Mouse (Mus musculus): ENCODE measurements around the gene Dohh. TPM values are rescaled to one million over a fixed set of nuclear protein-coding genes. Genes with fewer than 3 reads are reported as not detected.

Dohh gene
- total RNA-seq, 2 experiments from 2014 or later: 73.7 to 74.3 TPM

DNA sequence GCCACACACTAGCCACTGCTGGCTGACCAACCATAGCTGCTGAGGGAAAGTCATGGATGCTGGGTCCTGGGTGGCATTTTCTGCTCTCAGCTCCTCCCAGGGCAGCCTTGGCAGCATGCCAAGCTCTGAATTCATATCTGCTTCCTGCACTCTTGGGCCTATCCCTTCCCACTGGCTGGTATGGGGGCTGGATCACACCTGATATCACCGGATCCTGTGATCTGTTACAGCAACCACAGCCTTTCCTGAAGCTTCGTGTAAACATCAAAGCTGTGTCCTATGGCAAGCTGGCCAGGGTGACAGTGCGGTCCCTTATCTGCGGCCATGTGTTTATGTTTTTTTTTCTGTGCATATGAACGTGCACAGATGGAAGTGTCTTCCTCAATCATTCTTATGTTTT is 2.2 kb upstream of the Dohh start:
- no peak for DNase-seq (ENCODE audit: low spot score in 2 of 2)

DNA sequence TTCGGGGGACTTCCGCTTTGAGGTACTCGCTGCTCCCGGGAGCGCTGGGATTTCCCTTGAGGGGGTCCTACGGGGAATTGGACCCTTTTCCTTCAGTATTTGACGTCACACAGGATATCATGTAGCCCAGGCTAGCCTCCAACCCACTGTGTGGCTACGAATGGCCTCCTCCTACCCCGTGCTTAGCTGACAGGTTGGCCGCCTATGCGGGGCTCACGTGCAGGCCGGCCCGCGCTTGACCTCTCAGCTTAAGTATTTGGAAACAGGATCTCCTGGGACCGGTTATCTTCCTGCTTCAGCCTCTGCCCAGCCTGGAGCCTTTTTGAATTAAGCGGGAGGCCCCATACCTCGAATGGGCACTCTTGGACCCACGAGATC is 366 bp downstream of the Dohh start:
- no peak for DNase-seq (ENCODE audit: low spot score in 2 of 2)

DNA sequence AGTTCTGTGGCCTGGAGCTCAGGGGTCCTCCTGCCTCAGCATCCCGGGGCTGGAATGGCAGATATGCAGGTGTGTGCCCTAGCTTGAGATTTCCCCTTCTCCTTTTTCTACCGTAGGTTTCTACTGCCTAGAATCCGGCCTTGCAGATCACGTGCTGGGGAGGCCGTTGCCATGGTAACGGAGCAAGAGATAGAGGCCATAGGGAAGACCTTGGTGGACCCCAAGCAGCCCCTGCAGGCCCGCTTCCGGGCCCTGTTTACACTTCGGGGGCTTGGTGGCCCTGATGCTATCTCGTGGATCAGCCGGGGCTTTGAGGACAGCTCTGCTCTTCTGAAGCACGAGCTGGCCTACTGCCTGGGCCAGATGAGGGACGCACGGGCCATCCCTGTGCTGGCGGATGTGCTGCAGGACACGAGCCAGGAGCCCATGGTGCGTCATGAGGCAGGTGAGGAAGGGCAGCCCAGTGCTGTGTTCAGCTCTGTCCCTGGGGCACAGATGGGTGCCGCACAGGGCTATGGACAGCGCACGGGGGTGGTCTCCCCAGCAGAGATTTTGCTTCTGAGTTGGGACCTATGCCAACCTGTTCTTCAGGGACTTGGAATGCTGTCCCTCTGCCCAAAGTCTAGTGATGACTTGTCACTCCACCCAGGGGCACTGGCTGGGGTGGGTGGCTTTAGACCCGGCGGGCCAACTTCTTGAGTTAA is 1.5 kb downstream of the Dohh start:
- no peak for DNase-seq (ENCODE audit: low spot score in 2 of 2)

DNA sequence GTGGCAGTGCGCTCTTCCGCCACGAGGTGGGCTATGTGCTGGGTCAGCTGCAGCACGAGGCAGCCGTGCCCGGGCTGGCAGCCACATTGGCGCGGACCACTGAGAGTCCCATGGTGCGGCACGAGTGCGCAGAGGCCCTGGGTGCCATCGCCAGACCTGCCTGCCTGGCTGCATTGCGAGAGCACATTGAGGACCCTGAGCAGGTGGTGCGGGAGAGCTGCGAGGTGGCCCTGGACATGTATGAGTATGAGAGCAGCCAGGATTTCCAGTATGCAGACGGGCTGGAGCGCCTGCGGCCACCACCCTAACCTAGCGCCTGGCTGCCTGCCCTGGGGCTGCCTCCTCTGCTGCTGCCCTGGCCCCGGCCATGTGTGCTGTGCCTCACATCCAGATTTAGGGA is 3.5 kb downstream of the Dohh start:
- no peak for DNase-seq (ENCODE audit: low spot score in 2 of 2)

DNA sequence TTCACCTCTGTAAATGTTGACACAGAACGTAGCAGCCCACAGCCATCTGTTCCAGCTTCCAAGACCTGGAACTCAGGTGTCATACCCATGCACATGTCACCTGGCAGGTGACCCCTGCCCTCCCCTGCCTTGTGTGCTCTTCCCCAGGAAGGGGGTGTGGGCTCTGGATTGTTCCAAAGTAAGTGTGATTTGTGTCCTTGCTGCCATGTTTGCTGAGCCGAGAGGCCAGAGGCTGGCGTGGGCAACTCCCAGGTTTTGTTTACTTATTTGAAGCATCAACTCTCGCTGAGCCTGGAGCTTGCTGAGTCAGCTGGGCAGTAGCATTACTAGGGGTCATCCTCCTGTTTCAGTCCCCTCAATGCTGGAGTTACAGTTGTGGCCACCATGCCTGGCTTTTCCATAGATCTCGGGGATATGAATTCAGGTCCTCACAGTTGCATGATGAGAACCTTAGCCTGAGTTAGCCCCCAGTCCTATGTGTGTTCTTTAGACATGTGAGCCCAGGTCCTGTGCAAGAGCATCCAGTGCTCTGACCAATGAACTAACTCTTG is 4.4 kb downstream of the Dohh start, which contains the start of gene Gm48552:
Gm48552 (plus strand) TSS at position 501 of the 551 bp plus-strand sequence.
- DNase-seq (ENCODE audit: low spot score in 2 of 2): no peak

DNA sequence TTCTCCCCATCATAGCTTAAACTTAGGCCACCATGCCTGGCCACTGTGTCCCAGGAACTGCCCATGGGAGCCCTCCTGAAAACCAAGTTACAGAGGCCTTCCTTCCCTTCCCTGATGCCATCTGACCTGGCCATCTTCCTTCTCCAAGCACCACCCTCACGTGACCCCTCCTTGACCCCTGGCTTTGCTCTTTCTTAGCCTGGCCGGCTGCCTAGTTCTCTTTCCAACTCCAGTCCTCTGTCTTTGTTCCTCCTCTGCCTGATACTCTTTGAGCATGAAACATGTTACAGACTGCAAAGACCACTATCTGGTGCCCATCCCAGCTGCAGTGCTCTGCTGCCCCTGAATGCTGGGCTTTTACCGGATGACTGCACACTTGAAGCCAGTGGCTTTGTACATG is 5.1 kb downstream of the Dohh start:
- DNase-seq (ENCODE audit: low spot score in 2 of 2): no peak

DNA sequence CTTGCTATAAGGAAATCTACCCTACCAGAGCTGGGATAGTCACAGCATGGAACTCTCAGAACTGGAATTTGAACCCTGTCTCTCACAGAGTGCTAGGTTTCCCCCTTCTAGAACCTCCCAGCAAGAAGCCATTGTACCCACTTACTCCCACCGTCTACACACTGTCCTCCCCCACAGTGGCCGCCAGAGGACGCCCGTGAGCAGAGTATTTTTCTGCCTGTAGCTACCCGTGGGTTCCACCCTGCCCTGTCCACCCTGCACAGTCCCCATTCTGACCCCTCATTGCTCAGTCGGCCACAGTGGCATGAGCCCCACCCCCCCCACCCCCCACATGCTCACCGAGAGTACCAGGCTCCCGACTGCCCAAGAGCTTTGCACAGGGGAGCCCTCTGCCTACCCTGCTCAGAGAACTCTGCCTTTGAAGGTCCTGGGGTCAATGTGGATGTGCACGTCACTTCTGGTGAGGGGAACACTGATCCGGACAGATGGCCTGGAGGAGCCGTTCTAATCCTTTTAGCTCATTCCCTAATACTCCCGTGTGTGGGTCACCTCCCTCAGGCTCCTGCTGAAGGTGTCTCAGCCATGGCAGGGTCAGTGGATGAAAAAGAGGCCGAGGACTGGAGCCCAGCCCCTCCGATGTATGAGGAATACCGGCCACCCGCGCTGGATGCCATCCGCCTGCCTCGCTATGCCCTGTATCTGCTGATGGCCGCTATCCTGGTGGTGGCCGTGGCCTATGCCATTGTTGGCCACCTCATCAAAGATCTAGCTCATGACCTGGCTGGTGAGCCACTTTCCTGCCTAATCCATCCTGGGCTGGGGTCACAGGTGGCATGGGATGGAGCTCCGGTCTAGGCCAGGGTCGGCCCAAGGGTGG is 5.8 kb downstream of the Dohh start:
- peak; percentile 80 to 84 for DNase-seq (ENCODE audit: low spot score in 2 of 2)

DNA sequence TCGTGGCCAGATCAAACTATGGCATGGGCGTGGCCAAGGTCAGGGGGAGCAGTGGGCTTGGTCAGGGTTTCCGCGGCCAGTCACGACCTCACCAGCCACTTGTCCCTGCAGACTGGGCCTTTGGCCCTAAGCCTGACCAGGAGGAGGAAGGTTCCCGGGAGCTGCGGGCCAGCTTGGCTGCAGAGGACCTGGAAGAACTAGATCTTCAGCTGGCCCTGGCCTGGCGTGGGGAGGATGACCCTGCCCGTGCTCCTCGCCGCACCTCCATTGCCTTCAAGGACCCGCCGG is 6.4 kb downstream of the Dohh start:
- DNase-seq (ENCODE audit: low spot score in 2 of 2): no peak

DNA sequence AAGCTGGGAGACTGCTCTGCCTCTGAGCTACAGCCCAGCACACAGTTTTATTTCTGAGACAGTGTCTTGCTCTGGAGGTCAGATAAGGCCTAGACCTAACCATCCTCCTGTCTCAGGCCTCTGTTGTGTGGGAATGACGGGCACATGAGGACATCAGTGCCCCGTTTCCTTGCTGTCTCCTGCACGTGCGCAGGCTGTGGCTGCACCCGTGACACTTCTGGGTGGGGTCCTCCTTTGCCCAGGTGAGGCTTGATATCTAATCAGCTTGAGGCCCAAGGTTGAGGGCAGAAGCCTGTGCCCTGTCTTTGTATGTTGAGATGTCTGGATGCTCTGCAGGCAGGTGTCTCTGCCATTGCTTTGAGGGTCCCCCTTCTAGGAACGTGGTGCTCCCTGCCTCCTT is 8.0 kb downstream of the Dohh start:
- no peak for DNase-seq (ENCODE audit: low spot score in 2 of 2)

DNA sequence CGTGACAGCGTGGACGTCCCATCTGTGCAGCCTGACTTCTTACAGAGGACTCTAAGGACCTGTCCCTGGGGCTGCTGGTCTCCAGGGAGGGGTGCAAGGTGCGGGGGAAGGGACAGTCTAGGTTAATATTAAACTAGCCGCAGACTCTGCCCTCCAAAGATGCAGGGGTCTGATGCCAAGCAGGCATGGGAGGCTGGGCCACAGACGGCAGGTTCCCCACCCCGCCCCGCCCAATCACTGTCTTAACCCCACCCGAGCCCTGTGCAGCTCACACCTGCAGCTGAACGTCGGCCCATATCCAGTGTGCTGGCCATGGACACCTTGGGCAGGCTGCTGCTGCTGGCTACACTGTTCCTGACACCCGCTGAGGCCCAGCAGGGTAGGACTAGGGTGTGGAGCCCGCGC is 8.6 kb downstream of the Dohh start, which contains the start of gene Smim24:
Smim24 (plus strand) TSS at position 271 of the 405 bp plus-strand sequence.
- DNase-seq (ENCODE audit: low spot score in 2 of 2): no peak

DNA sequence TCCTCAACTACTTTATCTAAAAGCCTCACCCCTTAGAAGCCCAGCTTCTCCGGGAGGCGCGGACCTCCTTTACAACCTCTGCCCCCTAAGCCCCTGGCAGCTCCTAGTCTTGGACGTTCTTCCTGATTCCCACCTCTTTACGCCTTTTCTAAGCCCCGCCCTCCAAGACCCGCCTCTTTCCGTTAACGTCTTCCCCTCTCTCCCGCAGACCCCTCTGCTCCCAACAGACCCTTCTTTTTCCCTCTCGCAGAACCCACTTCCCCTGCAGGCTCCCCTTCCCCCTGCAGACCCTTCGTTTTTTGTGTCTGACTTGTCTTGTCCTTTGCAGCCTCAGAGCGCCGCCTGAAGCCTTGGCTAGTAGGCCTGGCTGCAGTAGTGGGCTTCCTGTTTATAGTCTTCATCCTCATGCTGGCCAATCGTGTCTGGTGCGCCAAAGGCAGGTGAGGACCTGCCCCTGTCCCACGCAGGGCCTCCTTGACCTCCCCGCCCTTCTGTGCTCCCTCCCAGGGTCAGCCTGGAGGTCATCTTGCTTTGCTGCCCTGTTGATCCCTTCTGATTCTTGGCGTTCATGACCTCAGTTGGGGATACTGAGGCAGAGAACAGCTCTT is 9.3 kb downstream of the Dohh start:
- no peak for DNase-seq (ENCODE audit: low spot score in 2 of 2)

DNA sequence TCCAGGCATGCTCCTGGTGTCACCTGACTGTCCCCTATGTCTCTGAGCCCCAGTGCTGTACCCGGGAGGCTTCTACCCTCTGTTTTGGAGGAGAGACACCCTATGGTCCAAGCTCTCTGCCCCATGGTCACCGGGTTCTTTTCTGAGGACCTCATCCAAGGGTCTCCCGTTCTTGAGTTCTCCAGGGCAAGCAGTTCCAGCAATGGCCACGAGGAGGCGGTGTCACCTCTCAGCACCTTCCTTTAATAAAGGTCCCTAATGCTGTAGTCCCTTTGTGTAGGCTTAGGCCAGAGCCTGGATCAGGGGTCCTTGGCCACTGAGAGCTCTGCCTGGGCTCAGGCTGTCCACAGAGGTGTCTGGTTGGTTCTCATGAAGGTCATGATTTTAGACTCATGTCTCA is 10.9 kb downstream of the Dohh start:
- peak; percentile 68 for DNase-seq (ENCODE audit: low spot score in 2 of 2)

DNA sequence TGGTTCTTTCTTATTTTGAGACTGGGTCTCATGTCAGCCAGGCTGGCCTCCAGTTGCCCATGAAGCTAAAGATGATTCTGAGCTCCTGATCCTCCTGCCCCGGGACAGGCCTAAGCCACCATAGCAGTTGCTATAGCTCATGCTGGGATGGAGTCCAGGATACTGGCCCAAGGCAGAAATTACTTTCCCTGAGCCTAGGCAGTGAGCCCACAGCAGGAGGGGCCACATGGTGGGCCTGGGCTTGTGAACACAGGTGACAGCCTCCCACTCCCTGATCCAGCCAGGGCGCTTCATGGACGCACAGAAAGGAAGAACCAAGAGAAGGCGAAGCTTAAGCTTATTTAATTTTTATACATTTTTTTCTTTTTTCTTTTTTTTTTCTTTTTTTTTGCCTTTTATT is 11.6 kb downstream of the Dohh start:
- DNase-seq (ENCODE audit: low spot score in 2 of 2): no peak

DNA sequence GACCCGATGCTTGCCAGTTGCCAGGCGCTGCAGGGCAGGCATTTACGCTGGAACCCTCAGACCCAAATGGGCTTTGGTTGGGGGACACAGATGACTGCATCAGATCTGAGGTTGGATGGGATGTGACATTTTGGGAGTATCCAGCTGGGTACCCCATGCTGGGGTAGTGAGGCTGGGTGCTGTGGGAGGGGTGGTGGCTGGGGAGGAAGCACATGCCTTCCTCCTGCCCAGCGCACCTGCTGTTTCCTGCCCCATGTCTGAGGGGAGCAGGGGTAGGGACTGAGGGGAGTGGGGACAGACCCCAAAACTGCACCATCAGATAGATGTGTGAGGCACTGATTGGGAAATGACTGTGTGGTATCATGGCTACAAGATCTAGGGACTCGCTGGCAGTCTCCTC is 12.5 kb downstream of the Dohh start:
- no peak for DNase-seq (ENCODE audit: low spot score in 2 of 2)

DNA sequence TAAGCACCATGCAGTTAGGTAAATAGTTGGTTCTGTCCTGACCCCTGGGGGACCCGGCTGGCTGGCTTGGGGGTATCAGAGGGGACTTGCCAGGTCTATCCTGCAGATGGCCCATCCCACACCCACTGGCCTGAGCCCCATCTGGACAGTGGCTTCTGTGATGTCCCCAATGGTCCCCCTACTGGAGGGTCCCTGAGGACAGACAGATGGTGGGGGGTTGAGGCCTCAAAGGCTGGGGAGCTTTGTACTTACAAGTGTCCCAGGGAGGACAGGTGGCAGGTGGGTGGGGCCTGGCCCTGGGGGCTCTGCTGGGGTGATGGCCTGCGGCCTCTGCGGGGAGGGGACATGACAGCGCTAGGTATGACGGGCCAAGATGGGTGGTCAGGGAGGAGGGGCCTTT is 15.1 kb downstream of the Dohh start:
- no peak for DNase-seq (ENCODE audit: low spot score in 2 of 2)

DNA sequence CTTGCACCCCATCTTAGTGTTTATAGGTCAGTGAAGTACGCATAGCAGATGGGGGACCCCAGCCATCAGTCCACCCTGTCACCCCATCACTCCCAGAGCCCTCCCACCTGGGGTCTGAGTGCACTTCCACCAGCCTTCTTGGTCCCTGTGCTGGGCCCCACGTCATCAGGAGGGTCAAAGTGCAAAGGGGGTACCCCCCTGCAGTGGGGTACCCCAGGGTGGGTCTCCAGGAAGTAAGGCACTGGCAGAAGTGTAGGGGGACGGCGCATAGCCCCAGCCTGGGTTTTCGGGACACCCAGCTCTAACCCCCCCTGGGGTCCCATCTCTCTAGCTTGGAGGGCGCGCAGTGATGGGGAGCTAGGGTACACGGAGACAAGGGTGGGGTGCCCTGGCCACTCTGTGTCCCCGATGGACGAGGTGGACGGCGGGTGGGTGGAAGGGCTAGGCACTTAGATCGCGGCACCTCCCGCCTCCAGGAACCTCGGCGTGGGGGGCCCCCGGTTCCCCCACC is 15.6 kb downstream of the Dohh start:
- no peak for DNase-seq (ENCODE audit: low spot score in 2 of 2)

DNA sequence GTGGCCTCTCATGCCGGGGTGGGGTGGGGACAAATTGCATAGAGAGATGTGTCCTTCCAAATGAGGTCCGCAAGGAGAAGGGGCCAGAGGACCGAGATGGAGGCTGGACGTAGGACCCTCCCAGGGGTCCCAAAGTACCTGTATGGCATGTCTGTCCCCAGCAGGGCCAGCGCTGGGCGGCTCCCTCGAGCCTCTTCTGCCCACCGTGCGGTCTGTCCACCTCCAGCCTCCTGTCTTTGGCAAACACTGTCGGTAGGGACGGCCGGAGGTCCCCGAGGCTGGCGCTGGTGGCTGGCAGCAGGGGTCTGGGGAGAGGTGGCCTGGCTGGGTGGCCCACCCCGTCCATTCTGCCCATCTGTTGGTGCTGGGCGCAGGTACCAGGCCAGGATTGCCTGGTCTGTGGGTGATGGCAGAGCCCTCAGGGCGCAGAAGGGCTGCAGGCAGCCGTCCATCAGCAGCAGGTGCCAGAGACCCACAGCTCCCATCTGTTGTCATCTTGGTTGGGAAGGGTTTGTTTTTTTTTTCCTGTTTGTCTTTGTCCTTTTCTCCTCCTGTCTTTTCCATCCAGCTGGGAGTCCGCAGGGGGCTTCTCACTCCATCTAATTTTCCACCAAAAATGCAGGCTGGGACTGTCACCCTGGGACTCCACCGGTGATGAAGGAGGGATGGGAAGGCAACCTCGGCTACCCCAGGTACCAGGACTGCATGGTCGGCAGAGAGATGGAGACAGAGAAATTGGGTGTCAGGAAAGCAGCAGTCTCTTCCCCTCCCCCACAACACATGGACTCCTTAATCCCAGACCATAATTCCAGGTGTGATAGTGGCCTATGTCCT is 16.4 kb downstream of the Dohh start:
- no peak for DNase-seq (ENCODE audit: low spot score in 2 of 2)

DNA sequence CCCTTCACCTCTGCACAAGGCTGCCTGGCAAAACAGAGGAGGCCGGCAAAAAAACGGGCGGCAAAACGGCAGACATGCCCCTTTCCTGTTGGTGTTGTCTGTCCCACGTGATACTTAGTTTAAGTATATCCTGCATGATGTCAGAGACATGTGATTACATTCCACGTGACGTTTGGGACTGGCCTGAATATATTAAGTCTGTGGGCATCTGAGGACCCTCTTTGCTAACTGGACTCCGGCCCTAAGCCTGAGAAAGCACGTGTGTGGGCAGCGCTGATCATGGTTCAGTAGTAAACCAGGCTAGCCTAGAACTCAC is 16.9 kb downstream of the Dohh start:
- DNase-seq (ENCODE audit: low spot score in 2 of 2): no peak

DNA sequence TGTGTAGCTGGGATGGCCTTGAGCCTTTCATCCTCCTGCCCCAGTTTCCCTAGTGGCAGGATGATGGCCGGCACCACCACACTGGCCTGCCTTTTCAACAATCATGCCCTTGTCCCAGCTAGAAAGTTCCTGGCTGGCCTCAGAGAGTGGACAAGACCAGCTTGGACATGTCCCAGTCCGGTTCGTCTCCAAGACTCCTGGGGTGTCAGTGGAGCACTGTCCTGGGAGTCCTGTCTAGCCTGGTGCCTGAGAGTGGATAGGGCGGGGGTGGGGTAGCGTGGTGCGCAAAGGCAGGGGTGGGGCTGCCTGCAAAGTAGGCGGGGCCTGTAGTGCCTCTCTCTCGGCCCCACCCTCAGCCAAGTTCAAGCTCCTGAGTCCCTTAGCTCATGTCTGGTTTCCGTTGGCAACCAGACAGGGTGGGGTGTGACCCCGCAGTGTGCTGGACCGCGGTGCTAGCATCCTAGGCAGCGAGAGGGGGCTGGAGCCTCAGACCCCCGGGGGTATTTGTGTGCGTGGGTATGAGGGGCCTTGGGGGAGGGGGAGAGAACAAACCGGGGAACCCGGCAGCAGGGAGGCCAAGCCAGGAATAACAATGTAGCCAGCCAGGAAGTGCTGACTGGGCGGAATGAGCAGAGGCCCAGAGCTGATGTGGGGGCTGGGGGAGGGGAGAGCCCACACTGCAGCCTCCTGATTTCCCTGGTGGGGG is 17.4 kb downstream of the Dohh start:
- DNase-seq (ENCODE audit: low spot score in 2 of 2): peak; percentile 61 to 66

DNA sequence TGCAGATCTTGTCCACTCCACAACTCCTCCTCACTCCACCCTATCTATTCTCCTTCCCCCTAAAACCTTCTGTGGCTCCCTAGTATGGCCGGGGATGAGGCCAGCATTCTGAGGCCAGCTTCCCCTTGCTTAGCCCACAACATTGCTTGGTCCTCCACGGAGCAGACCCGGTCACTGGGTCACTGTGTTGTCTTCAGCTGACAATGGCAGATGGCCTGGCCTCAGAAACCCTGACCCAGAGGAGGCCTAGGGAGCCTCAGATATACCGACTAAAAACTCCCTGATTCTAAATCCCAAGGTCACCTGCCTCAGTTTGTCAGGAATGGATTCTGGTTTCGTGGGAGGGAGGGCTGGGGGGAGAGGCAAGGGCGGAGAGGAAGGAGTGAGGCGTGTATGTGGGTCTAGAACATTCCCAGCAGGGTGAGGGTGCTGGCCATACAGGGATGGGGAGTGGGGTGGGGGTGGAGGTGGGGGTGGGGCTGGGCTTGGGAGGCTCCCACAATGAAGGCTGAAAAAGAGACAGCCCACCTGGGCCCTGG is 18.1 kb downstream of the Dohh start:
- no peak for DNase-seq (ENCODE audit: low spot score in 2 of 2)
